In the genomic region with DNA sequence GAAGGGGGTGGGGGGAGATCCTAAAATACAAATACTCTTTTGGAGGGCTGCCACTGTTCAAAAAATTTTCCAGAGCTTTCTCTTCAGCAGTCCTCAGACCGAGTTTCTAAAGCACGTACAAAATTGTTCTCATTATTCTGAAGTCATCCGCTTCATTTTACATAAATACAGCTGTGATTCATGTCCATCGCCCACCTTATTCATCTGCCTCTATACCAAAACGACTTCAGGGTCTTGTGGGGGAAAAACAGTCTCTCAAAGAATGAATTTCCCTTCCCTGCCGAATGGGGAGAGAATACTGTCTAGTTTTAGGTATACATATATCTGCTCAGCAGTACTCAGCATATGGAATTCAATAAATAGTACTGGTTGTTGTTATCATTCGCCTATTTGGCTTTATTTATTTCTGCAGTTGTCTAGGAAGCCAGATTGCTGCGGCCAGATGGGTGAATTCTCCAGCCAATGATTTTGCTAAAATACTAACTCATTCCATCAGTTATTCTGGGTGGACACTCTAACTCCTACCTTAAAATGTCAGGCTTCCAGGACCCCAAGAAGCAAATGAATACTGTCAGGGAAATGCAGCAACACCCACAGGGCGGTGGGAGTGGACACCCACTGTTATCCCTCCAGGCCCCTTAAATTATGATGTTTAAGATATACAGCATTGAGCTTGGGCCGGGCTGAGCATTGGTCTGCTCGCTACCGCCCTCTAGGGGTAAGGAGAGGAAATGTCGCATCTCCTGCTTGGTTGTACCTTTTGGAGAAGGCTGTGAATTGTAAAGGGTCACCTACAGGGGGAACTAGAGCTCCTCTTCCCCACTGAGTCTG, we compare ENCODE assay signal across 9 mouse cellular contexts. TPM values are rescaled to one million over a fixed set of nuclear protein-coding genes. Genes with fewer than 3 reads are reported as not detected.
DNase-seq lines count a peak whose midpoint lies in the region; ATAC-seq and TF ChIP-seq lines count a peak whose summit lies in the region.
"Had no signal": no experiment of that assay in that cellular context is flagged by ENCODE, and none has a peak within 500 bp of the region (broad histone marks: within the 10 kb centered on the region; RNA-seq: fewer than 3 reads in every experiment).

No protein-coding gene starts in this region.

- H3K4me2 ChIP-seq in heart, embryonic 12.5 days = no peak overlapping the region
- H3K4me2 ChIP-seq: limb, embryonic 13.5 days had no signal

- H3K9me3 ChIP-seq in heart, embryonic 12.5 days (replicated peaks) = no peaks in the 10 kb centered on the region
- H3K9me3 ChIP-seq: limb, embryonic 13.5 days had no signal

- DNase-seq in heart, adult 8-10 months (ENCODE audit: low spot score) = peak; percentile 12
- peak; percentile 64 for DNase-seq in CD4-positive, CD25-positive, alpha-beta regulatory T cell, adult 2 months (ENCODE audit: low read depth, low spot score)
- peak; percentile 25 to 63 for DNase-seq in kidney, postnatal 36 days
- peak; percentile 39 to 58 for DNase-seq in lung, postnatal 4 days
- peak; percentile 43 to 79 for DNase-seq in spleen, postnatal 4 days (ENCODE audit: low spot score in 2 of 2)

- H3K4me1 ChIP-seq in heart, embryonic 12.5 days (replicated peaks) = no peaks in the 10 kb centered on the region
- H3K4me1 ChIP-seq in bone marrow macrophage, adult 2 months (ENCODE audit: control insufficient read depth, insufficient read depth, low read length) = no peaks in the 10 kb centered on the region
- no peaks in the 10 kb centered on the region for H3K4me1 ChIP-seq in embryonic fibroblast, embryonic 13.5 days (ENCODE audit: control insufficient read depth, insufficient read depth, low read length)

- no peaks in the 10 kb centered on the region for H3K36me3 ChIP-seq in heart, embryonic 12.5 days
- H3K36me3 ChIP-seq: limb, embryonic 13.5 days had no signal

- TF ChIP-seq CTCF in bone marrow macrophage, adult 2 months (IDR thresholded peaks at IDR 0.05; ENCODE audit: low read depth, low read length) = peak; percentile 87
- TF ChIP-seq CTCF in embryonic fibroblast, embryonic 13.5 days (IDR thresholded peaks at IDR 0.05; ENCODE audit: borderline replicate concordance, insufficient read depth, low read length) = peak; percentile 70; the same call in 1 of the 2 replicates

- H3K27me3 ChIP-seq in heart, embryonic 12.5 days (replicated peaks) = peaks cover 5% of the 10 kb centered on the region
- H3K27me3 ChIP-seq: limb, embryonic 13.5 days had no signal

- ATAC-seq in heart, embryonic 12.5 days (ENCODE audit: insufficient number of reproducible peaks, low FRiP score) = no peak

- no peak for TF ChIP-seq POLR2A in bone marrow macrophage, adult 2 months (IDR thresholded peaks at IDR 0.05; ENCODE audit: borderline replicate concordance, low read depth, low read length)
- TF ChIP-seq POLR2A in embryonic fibroblast, embryonic 13.5 days (IDR thresholded peaks at IDR 0.05; ENCODE audit: low read depth, low read length) = no peak

- WGBS in heart, embryonic 12.5 days = 43% methylated on average over 13 of the region's 13 CpGs

- no peak overlapping the region for H3K27ac ChIP-seq in heart, embryonic 12.5 days (ENCODE audit: poor library complexity, severe bottlenecking)
- no peak overlapping the region for H3K27ac ChIP-seq in bone marrow macrophage, adult 2 months (ENCODE audit: insufficient read depth, low read depth, low read length)
- H3K27ac ChIP-seq in embryonic fibroblast, embryonic 13.5 days (ENCODE audit: insufficient read depth, low read length) = no peak overlapping the region
- H3K27ac ChIP-seq: limb, embryonic 13.5 days had no signal

- no peak overlapping the region for H3K9ac ChIP-seq in heart, embryonic 12.5 days
- H3K9ac ChIP-seq: limb, embryonic 13.5 days had no signal

- H3K4me3 ChIP-seq in heart, embryonic 12.5 days = no peak overlapping the region
- H3K4me3 ChIP-seq in bone marrow macrophage, adult 2 months (ENCODE audit: insufficient read depth, low read length) = no peak overlapping the region
- H3K4me3 ChIP-seq in embryonic fibroblast, embryonic 13.5 days (ENCODE audit: insufficient read depth, low read length) = no peak overlapping the region
- H3K4me3 ChIP-seq: limb, embryonic 13.5 days had no signal

RNA-seq across cellular contexts. Expression of gene Tamm41, which starts 27.9 kb away (rescaled TPM):
- 10 to 100 TPM; 11.9 to 14.8 (median 12.8) TPM for total RNA-seq in heart, adult 8-10 months (2022)
- 36.7 and 37.7 TPM in 2 replicates for polyA plus RNA-seq in heart, embryonic 12.5 days (2016; fragmentation: Nextera tagmentation; extraction: Ambion mirVana)
- polyA plus RNA-seq in bone marrow macrophage, adult 2 months (2012; ENCODE audit: insufficient read depth, insufficient read length, missing spikeins) = 12.9 and 18.8 TPM in 2 replicates
- 14.2 and 16.8 TPM in 2 replicates for polyA plus RNA-seq in embryonic fibroblast, embryonic 13.5 days (2011; ENCODE audit: insufficient read length, low read depth, missing spikeins)

Comparison
In these comparisons a context has a peak if more than half of its experiments do, and no peak if none do; other contexts are left out.
1. DNase-seq: peak in every context shown above with its lines; median percentile 64 in CD4-positive, CD25-positive, alpha-beta regulatory T cell, adult 2 months; 61 in spleen, postnatal 4 days; 48 in lung, postnatal 4 days; 44 in kidney, postnatal 36 days; 12 in heart, adult 8-10 months.